Mouse (Mus musculus) cerebellum, adult 2 months (tissue): ENCODE data around the gene Per1.

Experiments
- CTCF ChIP-seq: fragments of 200-500 bp; IDR thresholded peaks from 2 replicates; pipeline ENCODE4 v1.5.1; 2011; ENCODE audit warnings: low read depth, mild to moderate bottlenecking, control low read depth, low read length, moderate library complexity, borderline replicate concordance; ENCODE audit not compliant: insufficient read depth
- POLR2A ChIP-seq: fragments of 200-500 bp; IDR thresholded peaks from 2 replicates; pipeline ENCODE4 v1.6.1; 2011; ENCODE audit warnings: low read length, control low read depth, borderline replicate concordance; ENCODE audit not compliant: insufficient read depth

- no peak for TF ChIP-seq POLR2A
- no peak for TF ChIP-seq CTCF
Observed at GRCm38 (mm10) chr11:69134622-69134968, 39.6 kb downstream of the Per1 start.
